Mouse (Mus musculus) spleen, postnatal 14 days (tissue): ENCODE measurements around the gene Adamtsl3.

Experiments
- DNase-seq, 2 experiments: peaks; one replicate each; pipeline ENCODE4 v3.0.0; 2021 to 2022; ENCODE audit warnings: low spot score in 2 of 2

Adamtsl3 gene

GRCm38 (mm10) chr7:82648353-82649080 lies 313.0 kb downstream of the Adamtsl3 start, which contains the start of the genes Saxo2 and Efl1:
TSS of gene Saxo2 (minus strand) at chr7:82648528.
TSS of gene Efl1 (plus strand) at chr7:82648614.
- DNase-seq = peak; percentile 85 to 93

- DNase-seq = no peak
These were observed 313.6 kb downstream of the Adamtsl3 start for GRCm38 (mm10) chr7:82649081-82649445.
